Mouse (Mus musculus): ENCODE measurements at regions not wholly inside any gene's neighbourhood (a gene's known extent, or its start where the extent isn't known, plus 50 kb on each side); places are given as distances from the start of the nearest gene placed in this dataset.

DNA sequence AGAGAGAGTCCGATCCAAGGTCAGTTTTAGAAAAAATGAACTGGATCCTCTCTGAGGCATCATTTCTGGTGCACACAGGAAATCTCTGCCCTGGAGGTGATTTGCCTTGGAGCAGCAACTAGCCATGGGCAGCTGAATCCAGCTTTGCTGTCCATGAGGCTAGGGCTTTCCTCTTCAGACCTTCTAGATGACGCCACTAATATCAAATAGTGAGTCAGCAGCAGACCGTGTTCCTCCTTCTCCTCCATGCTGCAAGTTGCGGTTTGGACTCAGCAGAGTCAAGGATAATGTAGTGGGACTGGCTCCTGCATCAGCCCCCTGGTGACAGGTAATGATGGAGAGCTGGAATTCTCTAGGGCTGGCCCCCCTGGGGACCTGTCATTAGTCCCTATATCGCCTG lies 118.8 kb upstream of the 1600014C23Rik start:
- Histone ChIP-seq H3K27ac (ENCODE audit: insufficient read depth, low read depth, low read length) (no peak overlapping the region), H3K4me3 (ENCODE audit: insufficient read depth, low read depth, low read length) (no peak overlapping the region), H3K4me1 (ENCODE audit: control insufficient read depth, insufficient read depth, low read length) (peaks cover 8% of the 10 kb centered on the region; the same call in 1 of the 2 replicates)
- 53% methylated on average over 5 of the region's 5 CpGs for WGBS
- TF ChIP-seq CTCF (IDR thresholded peaks at IDR 0.05; ENCODE audit: insufficient read depth, low read depth, low read length) (no peak), POLR2A (IDR thresholded peaks at IDR 0.05; ENCODE audit: insufficient read depth, low read depth, low read length) (no peak)

GRCm38 (mm10) chr17:45851723-45852396 lies 118.2 kb upstream of the 1600014C23Rik start:
- H3K4me3 ChIP-seq (ENCODE audit: insufficient read depth, low read depth, low read length), result no peak overlapping the region
- TF ChIP-seq CTCF (IDR thresholded peaks at IDR 0.05; ENCODE audit: insufficient read depth, low read depth, low read length) (no peak), POLR2A (IDR thresholded peaks at IDR 0.05; ENCODE audit: insufficient read depth, low read depth, low read length) (no peak)
- 47% methylated on average over 8 of the region's 8 CpGs for WGBS
- no peak overlapping the region for H3K27ac ChIP-seq (ENCODE audit: insufficient read depth, low read depth, low read length)
- H3K4me1 ChIP-seq (ENCODE audit: control insufficient read depth, insufficient read depth, low read length), result peaks cover 8% of the 10 kb centered on the region; the same call in 1 of the 2 replicates

- Histone ChIP-seq H3K27ac (ENCODE audit: insufficient read depth, low read depth, low read length) (no peak overlapping the region), H3K4me1 (ENCODE audit: control insufficient read depth, insufficient read depth, low read length) (peaks cover 8% of the 10 kb centered on the region; the same call in 1 of the 2 replicates), H3K4me3 (ENCODE audit: insufficient read depth, low read depth, low read length) (no peak overlapping the region)
- TF ChIP-seq POLR2A (IDR thresholded peaks at IDR 0.05; ENCODE audit: insufficient read depth, low read depth, low read length) (no peak), CTCF (IDR thresholded peaks at IDR 0.05; ENCODE audit: insufficient read depth, low read depth, low read length) (no peak)
- WGBS, result 91% methylated on average over 6 of the region's 6 CpGs
Measured at GRCm38 (mm10) chr17:45850976-45851375, 117.3 kb upstream of the 1600014C23Rik start.

GRCm38 (mm10) chr17:45850174-45850573 lies 116.5 kb upstream of the 1600014C23Rik start:
- peaks cover 8% of the 10 kb centered on the region; the same call in 1 of the 2 replicates for H3K4me1 ChIP-seq (ENCODE audit: control insufficient read depth, insufficient read depth, low read length)
- TF ChIP-seq POLR2A (IDR thresholded peaks at IDR 0.05; ENCODE audit: insufficient read depth, low read depth, low read length), result no peak
- no peak for TF ChIP-seq CTCF (IDR thresholded peaks at IDR 0.05; ENCODE audit: insufficient read depth, low read depth, low read length)
- H3K27ac ChIP-seq (ENCODE audit: insufficient read depth, low read depth, low read length), result no peak overlapping the region
- no peak overlapping the region for H3K4me3 ChIP-seq (ENCODE audit: insufficient read depth, low read depth, low read length)
- WGBS, result 87% methylated on average over 5 of the region's 5 CpGs

DNA sequence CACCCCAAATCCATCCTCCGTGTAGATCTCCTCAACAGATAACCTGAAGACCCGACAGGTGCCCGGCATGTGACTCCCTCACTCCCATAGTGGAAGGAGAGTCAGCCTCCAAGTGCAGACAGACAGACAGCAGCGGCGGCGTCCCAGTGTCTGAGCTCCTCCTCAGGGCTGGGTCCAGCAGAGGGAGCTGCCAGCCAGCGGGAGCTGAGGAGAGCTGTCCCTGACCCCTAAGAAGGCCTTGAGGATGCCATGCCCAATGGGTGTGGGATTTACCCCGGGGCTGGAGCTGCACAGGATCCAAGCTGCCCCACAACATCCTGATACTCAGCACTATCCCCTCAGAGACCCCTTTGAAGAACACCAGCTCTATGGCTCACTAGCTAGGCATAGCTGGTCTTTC lies 115.0 kb upstream of the 1600014C23Rik start:
- 0 out of 2 replicates have a peak, but pooled peaks cover 4% of the 10 kb centered on the region for H3K4me1 ChIP-seq (ENCODE audit: control insufficient read depth, insufficient read depth, low read length)
- WGBS, result 45% methylated on average over 8 of the region's 8 CpGs
- H3K27ac ChIP-seq (ENCODE audit: insufficient read depth, low read depth, low read length), result no peak overlapping the region
- no peak overlapping the region for H3K4me3 ChIP-seq (ENCODE audit: insufficient read depth, low read depth, low read length)
- TF ChIP-seq CTCF (IDR thresholded peaks at IDR 0.05; ENCODE audit: insufficient read depth, low read depth, low read length), result no peak
- TF ChIP-seq POLR2A (IDR thresholded peaks at IDR 0.05; ENCODE audit: insufficient read depth, low read depth, low read length), result no peak

GRCm38 (mm10) chr17:45847701-45848378 lies 114.2 kb upstream of the 1600014C23Rik start:
- H3K4me1 ChIP-seq (ENCODE audit: control insufficient read depth, insufficient read depth, low read length), result 0 out of 2 replicates have a peak, but pooled peaks cover 4% of the 10 kb centered on the region
- no peak overlapping the region for H3K27ac ChIP-seq (ENCODE audit: insufficient read depth, low read depth, low read length)
- TF ChIP-seq CTCF (IDR thresholded peaks at IDR 0.05; ENCODE audit: insufficient read depth, low read depth, low read length) (no peak), POLR2A (IDR thresholded peaks at IDR 0.05; ENCODE audit: insufficient read depth, low read depth, low read length) (no peak)
- 93% methylated on average over 14 of the region's 14 CpGs for WGBS
- no peak overlapping the region for H3K4me3 ChIP-seq (ENCODE audit: insufficient read depth, low read depth, low read length)

DNA sequence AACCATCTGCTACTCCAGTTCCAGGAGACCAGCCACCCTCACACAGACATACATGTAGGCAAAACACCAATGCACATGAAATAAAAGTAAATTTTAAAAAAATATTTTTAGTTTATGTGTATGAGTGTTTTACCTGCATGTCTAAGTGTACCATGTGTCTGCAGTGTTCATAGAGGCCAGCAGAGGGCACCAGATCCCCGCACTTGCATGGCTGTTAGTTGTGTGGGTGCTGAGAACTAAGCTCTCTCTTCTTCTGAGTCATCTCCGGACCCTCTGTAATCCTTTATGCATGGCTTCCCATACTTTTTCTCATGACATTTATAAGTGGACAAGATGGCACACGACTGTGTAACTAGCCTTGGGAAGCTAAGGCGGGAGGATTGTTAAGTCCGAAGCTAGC lies 112.2 kb upstream of the 1600014C23Rik start:
- H3K27ac ChIP-seq (ENCODE audit: insufficient read depth, low read depth, low read length), result no peak overlapping the region

DNA sequence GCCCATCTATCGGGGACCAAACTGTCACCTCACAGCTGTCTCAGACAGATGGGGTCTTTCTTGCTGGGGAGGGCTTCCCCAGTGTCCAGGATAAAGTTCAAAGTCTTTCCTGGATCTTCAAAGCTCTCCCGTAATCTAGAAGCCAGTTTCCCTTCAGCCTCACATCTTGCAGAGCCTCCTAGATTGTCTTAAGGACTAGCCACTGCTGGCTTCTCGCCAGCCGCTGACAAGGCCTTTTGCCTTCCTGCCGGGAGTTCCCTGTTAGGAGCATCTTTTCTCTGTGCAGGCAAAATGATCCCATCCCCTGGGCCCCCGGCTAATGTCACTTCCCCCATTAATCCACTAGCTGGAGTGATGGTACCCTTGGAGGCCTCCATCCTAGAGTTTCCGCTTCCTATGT lies 103.1 kb upstream of the 1600014C23Rik start:
- Histone ChIP-seq H3K4me3 (ENCODE audit: insufficient read depth, low read depth, low read length) (no peak overlapping the region), H3K27ac (ENCODE audit: insufficient read depth, low read depth, low read length) (no peak overlapping the region), H3K4me1 (ENCODE audit: control insufficient read depth, insufficient read depth, low read length) (no peaks in the 10 kb centered on the region)
- TF ChIP-seq POLR2A (IDR thresholded peaks at IDR 0.05; ENCODE audit: insufficient read depth, low read depth, low read length), result no peak
- no peak for TF ChIP-seq CTCF (IDR thresholded peaks at IDR 0.05; ENCODE audit: insufficient read depth, low read depth, low read length)
- WGBS, result 64% methylated on average over 7 of the region's 7 CpGs

More for the DNA sequence above, 112.2 kb upstream of the 1600014C23Rik start:
- TF ChIP-seq POLR2A (IDR thresholded peaks at IDR 0.05; ENCODE audit: insufficient read depth, low read depth, low read length) (no peak), CTCF (IDR thresholded peaks at IDR 0.05; ENCODE audit: insufficient read depth, low read depth, low read length) (no peak)
- no peak overlapping the region for H3K4me3 ChIP-seq (ENCODE audit: insufficient read depth, low read depth, low read length)
- H3K4me1 ChIP-seq (ENCODE audit: control insufficient read depth, insufficient read depth, low read length), result no peaks in the 10 kb centered on the region
- WGBS, result 90% methylated on average over 5 of the region's 5 CpGs

DNA sequence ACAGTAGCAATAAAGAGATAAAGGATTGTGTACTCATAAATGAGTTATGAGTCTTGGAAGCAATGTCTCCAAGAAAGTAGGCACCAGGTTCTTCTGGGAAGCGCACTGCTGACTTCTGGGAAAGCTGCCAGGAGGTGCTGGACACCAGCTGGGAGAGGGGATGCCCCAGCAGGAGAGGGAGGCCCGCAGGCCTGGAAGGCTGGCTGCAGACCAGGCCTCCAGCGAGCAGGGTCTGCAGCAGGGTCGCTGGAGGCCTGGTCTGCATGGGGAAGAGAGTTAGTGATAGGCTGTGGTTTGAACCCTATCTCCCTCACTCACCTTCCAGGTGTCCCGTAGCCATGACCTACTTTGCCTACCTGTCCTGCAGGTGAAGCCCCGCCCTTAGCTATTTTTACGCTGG lies 102.6 kb upstream of the 1600014C23Rik start:
- H3K27ac ChIP-seq (ENCODE audit: insufficient read depth, low read depth, low read length), result no peak overlapping the region
- TF ChIP-seq CTCF (IDR thresholded peaks at IDR 0.05; ENCODE audit: insufficient read depth, low read depth, low read length), result no peak
- TF ChIP-seq POLR2A (IDR thresholded peaks at IDR 0.05; ENCODE audit: insufficient read depth, low read depth, low read length), result no peak
- WGBS, result 76% methylated on average over 7 of the region's 7 CpGs
- H3K4me1 ChIP-seq (ENCODE audit: control insufficient read depth, insufficient read depth, low read length), result no peaks in the 10 kb centered on the region
- H3K4me3 ChIP-seq (ENCODE audit: insufficient read depth, low read depth, low read length), result no peak overlapping the region
